Mouse (Mus musculus) A20 (cell line): ENCODE measurements around the gene Xbp1.

Experiments
- DNase-seq: peaks from one replicate; pipeline ENCODE4 v3.0.0-alpha.2; 2011; ENCODE audit warnings: low read depth, low spot score

The Xbp1 gene

GRCm38 (mm10) chr11:5566506-5566905, 46.0 kb downstream of the Xbp1 start:
- no peak for DNase-seq

- no peak for DNase-seq
These were observed 47.2 kb downstream of the Xbp1 start for GRCm38 (mm10) chr11:5567654-5568053.

- no peak for DNase-seq
These were observed 47.6 kb downstream of the Xbp1 start for GRCm38 (mm10) chr11:5568082-5568481.

GRCm38 (mm10) chr11:5569474-5569873, 49.0 kb downstream of the Xbp1 start, which contains the start of gene Ankrd36:
TSS of gene Ankrd36 (plus strand) at chr11:5569684.
- DNase-seq = no peak

- no peak for DNase-seq
These were observed 51.4 kb downstream of the Xbp1 start for GRCm38 (mm10) chr11:5571856-5572255.

GRCm38 (mm10) chr11:5573821-5574220, 53.4 kb downstream of the Xbp1 start:
- no peak for DNase-seq

GRCm38 (mm10) chr11:5575046-5575445, 54.6 kb downstream of the Xbp1 start:
- no peak for DNase-seq
